Mouse (Mus musculus) forebrain, embryonic 10.5 days (tissue): ENCODE measurements around the gene Manba. TPM values are rescaled to one million over a fixed set of nuclear protein-coding genes. Genes with fewer than 3 reads are reported as not detected.
A peak's percentile ranks its signal among the peaks of the same experiment; 100 is the strongest.

ENCODE experiments used
- DNase-seq: peaks from one replicate; pipeline ENCODE4 v3.0.0-alpha.2; 2017; ENCODE audit warnings: low spot score; ENCODE audit errors: extremely low spot score
- H3K27ac ChIP-seq: fragments of 300-500 bp; sonication (generic); 2 replicates; pipeline ENCODE4 v1.5.1; 2016; ENCODE audit warnings: mild to moderate bottlenecking
- H3K27me3 ChIP-seq: fragments of 300-500 bp; sonication (generic); 2 replicates; pipeline ENCODE4 v1.6.1; 2016; ENCODE audit warnings: mild to moderate bottlenecking; ENCODE audit not compliant: poor library complexity, severe bottlenecking
- H3K36me3 ChIP-seq: fragments of 300-500 bp; sonication (generic); replicated peaks from 2 replicates; pipeline ENCODE4 v1.6.1; 2016; ENCODE audit warnings: mild to moderate bottlenecking, moderate library complexity
- H3K4me1 ChIP-seq: fragments of 300-500 bp; sonication (generic); 2 replicates; pipeline ENCODE4 v1.6.1; 2016
- H3K4me3 ChIP-seq: fragments of 300-500 bp; sonication (generic); 2 replicates; pipeline ENCODE4 v1.5.1; 2016; ENCODE audit warnings: mild to moderate bottlenecking, moderate library complexity
- H3K9me3 ChIP-seq: fragments of 300-500 bp; sonication (generic); 2 replicates; pipeline ENCODE4 v1.6.1; 2016; ENCODE audit warnings: mild to moderate bottlenecking, moderate library complexity
- WGBS: fragments of 180-500 bp; shearing (Covaris S2); methylation state at CpG from one replicate; pipeline ENCODE4 v1.1.7; 2016; 5-methylcytosine and 5-hydroxymethylcytosine counted together
- polyA plus RNA-seq: library from polyadenylated mRNA; unstranded; fragments of >200 nt; fragmentation: Nextera tagmentation; extraction: Ambion mirVana; gene quantifications from 2 replicates; pipeline ENCODE4 v1.2.1, GENCODE M21; 2016

Gene Manba
- 3.9 and 4.4 TPM in 2 replicates for polyA plus RNA-seq

- 2% methylated on average over 48 of the region's 48 CpGs for WGBS
- Histone ChIP-seq H3K9me3 (no peaks in the 10 kb centered on the region), H3K27me3 (peaks cover 12% of the 10 kb centered on the region; the same call in 1 of the 2 replicates), H3K36me3 (no peaks in the 10 kb centered on the region), H3K4me3 (peak within 1 kb of the TSS; percentile 73), H3K4me1 (peaks cover 15% of the 10 kb centered on the region), H3K27ac (peak within 1 kb of the TSS; percentile 73)
- DNase-seq: peak; percentile 73
These were observed at the start of gene Manba for GRCm38 (mm10) chr3:135485128-135485899. Gene Manba (plus strand): TSS chr3:135485611.

GRCm38 (mm10) chr3:135436901-135437616 is 48.4 kb upstream of the Manba start:
- peak overlapping the region; percentile 100 for H3K27ac ChIP-seq
- peak overlapping the region; percentile 85 for H3K4me3 ChIP-seq
- H3K36me3 ChIP-seq: peaks cover 30% of the 10 kb centered on the region
- no peaks in the 10 kb centered on the region for H3K9me3 ChIP-seq
- peaks cover 34% of the 10 kb centered on the region for H3K4me1 ChIP-seq
- DNase-seq: no peak
- no peaks in the 10 kb centered on the region for H3K27me3 ChIP-seq
- 36% methylated on average over 14 of the region's 14 CpGs for WGBS

- Histone ChIP-seq H3K9me3 (no peaks in the 10 kb centered on the region), H3K4me1 (peaks cover 34% of the 10 kb centered on the region), H3K36me3 (peaks cover 38% of the 10 kb centered on the region), H3K27ac (peak within 1 kb of the TSS; percentile 100), H3K27me3 (no peaks in the 10 kb centered on the region), H3K4me3 (peak within 1 kb of the TSS; percentile 85)
- peak; percentile 99 for DNase-seq
- WGBS: under 1% methylated on average over 56 of the region's 56 CpGs
These were observed 47.5 kb upstream of the Manba start, which contains the start of gene Ube2d3 for GRCm38 (mm10) chr3:135437758-135438495. Gene Ube2d3 (plus strand): TSS chr3:135438149.

GRCm38 (mm10) chr3:135438531-135438912 is 46.9 kb upstream of the Manba start:
- H3K27ac ChIP-seq: peak overlapping the region; percentile 100
- H3K9me3 ChIP-seq: no peaks in the 10 kb centered on the region
- peaks cover 39% of the 10 kb centered on the region for H3K4me1 ChIP-seq
- DNase-seq: peak; percentile 94
- no peaks in the 10 kb centered on the region for H3K27me3 ChIP-seq
- 0% methylated on average over 49 of the region's 50 CpGs for WGBS
- peaks cover 39% of the 10 kb centered on the region for H3K36me3 ChIP-seq
- peak overlapping the region; percentile 85 for H3K4me3 ChIP-seq

GRCm38 (mm10) chr3:135438913-135439531 is 46.4 kb upstream of the Manba start:
- H3K27ac ChIP-seq: peak overlapping the region; percentile 100
- H3K36me3 ChIP-seq: peaks cover 44% of the 10 kb centered on the region
- peak; percentile 75 for DNase-seq
- H3K9me3 ChIP-seq: no peaks in the 10 kb centered on the region
- peaks cover 39% of the 10 kb centered on the region for H3K4me1 ChIP-seq
- H3K27me3 ChIP-seq: no peaks in the 10 kb centered on the region
- under 1% methylated on average over 57 of the region's 76 CpGs for WGBS
- H3K4me3 ChIP-seq: peak overlapping the region; percentile 85

- Histone ChIP-seq H3K27me3 (no peaks in the 10 kb centered on the region), H3K36me3 (peaks cover 50% of the 10 kb centered on the region), H3K4me1 (peaks cover 39% of the 10 kb centered on the region), H3K27ac (peak overlapping the region; percentile 100), H3K9me3 (no peaks in the 10 kb centered on the region), H3K4me3 (peak overlapping the region; percentile 85)
- WGBS: 4% methylated on average over 15 of the region's 15 CpGs
- DNase-seq: no peak
These were observed 45.8 kb upstream of the Manba start for GRCm38 (mm10) chr3:135439651-135440050.

- 33% methylated on average over 7 of the region's 7 CpGs for WGBS
- peak overlapping the region; percentile 100; the same call in 1 of the 2 replicates for H3K27ac ChIP-seq
- peaks cover 41% of the 10 kb centered on the region for H3K4me1 ChIP-seq
- H3K36me3 ChIP-seq: peaks cover 56% of the 10 kb centered on the region
- H3K9me3 ChIP-seq: no peaks in the 10 kb centered on the region
- DNase-seq: no peak
- peak overlapping the region; percentile 85 for H3K4me3 ChIP-seq
- H3K27me3 ChIP-seq: no peaks in the 10 kb centered on the region
These were observed 45.2 kb upstream of the Manba start for GRCm38 (mm10) chr3:135440221-135440620.

- WGBS: 72% methylated on average over 10 of the region's 10 CpGs
- H3K4me1 ChIP-seq: peaks cover 41% of the 10 kb centered on the region
- no peak overlapping the region for H3K27ac ChIP-seq
- peak overlapping the region; percentile 85 for H3K4me3 ChIP-seq
- no peaks in the 10 kb centered on the region for H3K27me3 ChIP-seq
- no peaks in the 10 kb centered on the region for H3K9me3 ChIP-seq
- peaks cover 58% of the 10 kb centered on the region for H3K36me3 ChIP-seq
- DNase-seq: no peak
These were observed 44.8 kb upstream of the Manba start for GRCm38 (mm10) chr3:135440621-135441020.

GRCm38 (mm10) chr3:135444930-135445329 is 40.5 kb upstream of the Manba start:
- no peaks in the 10 kb centered on the region for H3K27me3 ChIP-seq
- peaks cover 29% of the 10 kb centered on the region for H3K4me1 ChIP-seq
- no peak for DNase-seq
- H3K27ac ChIP-seq: no peak overlapping the region
- no peaks in the 10 kb centered on the region for H3K9me3 ChIP-seq
- H3K36me3 ChIP-seq: peaks cover 97% of the 10 kb centered on the region
- no peak overlapping the region for H3K4me3 ChIP-seq

- Histone ChIP-seq H3K9me3 (no peaks in the 10 kb centered on the region), H3K4me3 (no peak overlapping the region), H3K27ac (no peak overlapping the region), H3K36me3 (peaks cover 98% of the 10 kb centered on the region), H3K4me1 (no peaks in the 10 kb centered on the region), H3K27me3 (no peaks in the 10 kb centered on the region)
- DNase-seq: no peak
These were observed 26.4 kb upstream of the Manba start for GRCm38 (mm10) chr3:135458981-135459380.

GRCm38 (mm10) chr3:135468402-135468801 is 17.0 kb upstream of the Manba start:
- 90% methylated on average over 1 of the region's 1 CpGs for WGBS
- no peaks in the 10 kb centered on the region for H3K9me3 ChIP-seq
- no peak for DNase-seq
- H3K27ac ChIP-seq: no peak overlapping the region
- no peaks in the 10 kb centered on the region for H3K4me1 ChIP-seq
- no peak overlapping the region for H3K4me3 ChIP-seq
- peaks cover 37% of the 10 kb centered on the region for H3K36me3 ChIP-seq
- no peaks in the 10 kb centered on the region for H3K27me3 ChIP-seq

- no peak overlapping the region for H3K4me3 ChIP-seq
- 64% methylated on average over 3 of the region's 3 CpGs for WGBS
These were observed 16.3 kb upstream of the Manba start for GRCm38 (mm10) chr3:135469146-135469545.

More at GRCm38 (mm10) chr3:135469146-135469545, 16.3 kb upstream of the Manba start:
- Histone ChIP-seq H3K27ac (no peak overlapping the region), H3K27me3 (no peaks in the 10 kb centered on the region), H3K9me3 (no peaks in the 10 kb centered on the region), H3K36me3 (peaks cover 30% of the 10 kb centered on the region), H3K4me1 (no peaks in the 10 kb centered on the region)
- no peak for DNase-seq
